Mouse (Mus musculus): Measurements from ENCODE around the gene Lrmda. TPM values are rescaled to one million over a fixed set of nuclear protein-coding genes. Genes with fewer than 3 reads are reported as not detected.

The Lrmda gene
- polyA plus RNA-seq, 1 experiment from 2014 or later: 0.20 TPM

DNA sequence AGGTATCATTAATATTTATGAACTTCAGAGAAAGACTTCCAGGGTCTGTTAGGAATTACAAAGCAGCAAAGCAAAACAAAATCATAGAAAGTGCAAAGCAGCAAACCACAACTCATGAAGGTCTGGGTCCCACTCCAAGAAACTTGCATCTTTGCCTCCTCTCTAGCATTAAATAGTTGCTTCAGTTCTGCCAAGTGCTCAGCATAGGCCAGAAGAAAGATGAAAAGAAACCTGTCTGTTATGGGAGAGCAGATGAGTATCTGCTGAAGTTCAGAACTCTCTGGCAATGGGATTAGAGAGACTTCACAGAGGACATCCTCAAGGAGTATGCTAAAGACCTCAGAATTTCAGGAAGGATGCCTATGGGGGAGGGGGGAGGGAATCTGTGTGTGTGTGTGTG, 901.6 kb downstream of the Lrmda start:
- H3K36me3 ChIP-seq (ENCODE audit: control insufficient read depth, insufficient read depth, low read length): no peaks in the 10 kb centered on the region
- no peaks in the 10 kb centered on the region for H3K27me3 ChIP-seq (ENCODE audit: control insufficient read depth, insufficient read depth, low read length)
- H3K4me1 ChIP-seq (replicated peaks; ENCODE audit: control insufficient read depth, insufficient read depth, low read length): no peaks in the 10 kb centered on the region
- H3K4me2 ChIP-seq (replicated peaks; ENCODE audit: low read depth, low read length): no peak overlapping the region
- no peaks in the 10 kb centered on the region for H3K9me3 ChIP-seq (ENCODE audit: control insufficient read depth, low read length)
- ATAC-seq (ENCODE audit: low FRiP score) (no peak), DNase-seq (ENCODE audit: low spot score) (no peak)
- no peak overlapping the region for H3K4me3 ChIP-seq (ENCODE audit: low read depth, low read length)
- H3K27ac ChIP-seq (ENCODE audit: low read depth, low read length): no peak overlapping the region
- H3K9ac ChIP-seq (ENCODE audit: low read depth, low read length): no peak overlapping the region

DNA sequence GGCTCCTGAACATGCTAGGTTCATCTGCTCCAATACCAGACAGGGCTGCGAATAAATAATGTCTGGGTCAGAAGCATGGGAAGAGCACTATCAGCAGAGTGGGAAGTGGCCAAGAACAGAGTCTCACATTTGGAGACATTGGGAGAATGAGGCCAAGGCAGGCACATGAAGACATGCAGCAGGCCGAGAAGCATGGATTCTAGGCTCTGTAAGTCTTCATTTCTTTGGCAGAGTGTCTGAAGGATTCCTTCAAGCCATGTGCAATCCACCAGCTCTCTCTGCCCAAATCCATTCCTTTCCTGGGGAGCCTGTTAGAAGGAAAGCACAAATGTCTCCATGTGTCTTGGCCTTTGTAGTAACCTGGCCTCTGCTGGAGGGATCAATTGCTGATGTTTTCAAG, 902.3 kb downstream of the Lrmda start:
- H3K4me3 ChIP-seq (ENCODE audit: low read depth, low read length): no peak overlapping the region
- H3K4me1 ChIP-seq (replicated peaks; ENCODE audit: control insufficient read depth, insufficient read depth, low read length): no peaks in the 10 kb centered on the region
- ATAC-seq (ENCODE audit: low FRiP score): no peak
- 90% methylated on average over 2 of the region's 2 CpGs for WGBS
- DNase-seq (ENCODE audit: low spot score): no peak
- no peaks in the 10 kb centered on the region for H3K36me3 ChIP-seq (ENCODE audit: control insufficient read depth, insufficient read depth, low read length)
- H3K9ac ChIP-seq (ENCODE audit: low read depth, low read length): no peak overlapping the region
- no peak overlapping the region for H3K4me2 ChIP-seq (replicated peaks; ENCODE audit: low read depth, low read length)
- H3K27me3 ChIP-seq (ENCODE audit: control insufficient read depth, insufficient read depth, low read length): no peaks in the 10 kb centered on the region
- no peaks in the 10 kb centered on the region for H3K9me3 ChIP-seq (ENCODE audit: control insufficient read depth, low read length)
- no peak overlapping the region for H3K27ac ChIP-seq (ENCODE audit: low read depth, low read length)

DNA sequence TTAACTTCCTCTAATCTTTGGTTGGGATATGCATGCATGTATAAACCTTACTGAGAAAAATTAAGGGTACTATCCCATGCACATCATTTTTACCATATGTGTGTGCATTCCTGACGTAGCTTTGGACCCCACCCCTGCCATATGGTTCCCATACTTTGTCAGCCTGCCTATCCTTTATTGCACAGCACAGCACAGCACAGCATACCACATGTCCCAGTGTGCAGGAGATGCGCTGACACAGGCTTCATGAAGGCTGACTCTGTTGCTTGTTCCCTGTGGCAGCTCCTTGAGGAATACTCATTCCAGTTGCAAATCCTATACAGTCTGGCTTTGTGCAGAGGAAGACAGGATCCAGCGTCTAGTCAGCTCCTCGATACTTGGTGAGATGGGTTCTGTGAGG, 903.1 kb downstream of the Lrmda start:
- no peak overlapping the region for H3K27ac ChIP-seq (ENCODE audit: low read depth, low read length)
- WGBS: 84% methylated on average over 4 of the region's 4 CpGs
- H3K9me3 ChIP-seq (ENCODE audit: control insufficient read depth, low read length): no peaks in the 10 kb centered on the region
- no peak overlapping the region for H3K4me2 ChIP-seq (replicated peaks; ENCODE audit: low read depth, low read length)
- H3K9ac ChIP-seq (ENCODE audit: low read depth, low read length): no peak overlapping the region
- DNase-seq (ENCODE audit: low spot score) (no peak), ATAC-seq (ENCODE audit: low FRiP score) (no peak)
- no peaks in the 10 kb centered on the region for H3K36me3 ChIP-seq (ENCODE audit: control insufficient read depth, insufficient read depth, low read length)
- no peaks in the 10 kb centered on the region for H3K4me1 ChIP-seq (replicated peaks; ENCODE audit: control insufficient read depth, insufficient read depth, low read length)
- H3K4me3 ChIP-seq (ENCODE audit: low read depth, low read length): no peak overlapping the region
- no peaks in the 10 kb centered on the region for H3K27me3 ChIP-seq (ENCODE audit: control insufficient read depth, insufficient read depth, low read length)

DNA sequence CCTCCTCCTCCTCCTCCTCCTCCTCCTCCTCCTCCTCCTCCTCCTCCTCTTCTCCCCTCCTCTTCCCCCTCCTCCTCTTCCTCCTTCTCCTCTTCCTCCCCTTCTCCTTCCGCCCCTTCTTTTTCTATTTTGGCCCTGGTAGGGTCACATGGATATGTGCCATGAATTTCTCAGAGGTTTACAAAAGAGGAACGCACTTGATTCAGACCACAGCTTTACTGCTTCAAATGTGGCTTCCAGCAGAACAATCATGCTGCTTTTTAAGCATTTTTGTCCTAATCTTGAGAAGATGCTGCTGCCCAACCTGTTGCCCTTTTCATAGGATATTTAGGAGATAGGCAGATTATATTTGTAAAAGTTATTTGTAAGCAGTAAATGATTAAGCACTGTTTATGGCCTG, 903.7 kb downstream of the Lrmda start:
- no peak for ATAC-seq (ENCODE audit: low FRiP score)
- WGBS: 91% methylated on average over 1 of the region's 2 CpGs
- no peaks in the 10 kb centered on the region for H3K4me1 ChIP-seq (replicated peaks; ENCODE audit: control insufficient read depth, insufficient read depth, low read length)

DNA sequence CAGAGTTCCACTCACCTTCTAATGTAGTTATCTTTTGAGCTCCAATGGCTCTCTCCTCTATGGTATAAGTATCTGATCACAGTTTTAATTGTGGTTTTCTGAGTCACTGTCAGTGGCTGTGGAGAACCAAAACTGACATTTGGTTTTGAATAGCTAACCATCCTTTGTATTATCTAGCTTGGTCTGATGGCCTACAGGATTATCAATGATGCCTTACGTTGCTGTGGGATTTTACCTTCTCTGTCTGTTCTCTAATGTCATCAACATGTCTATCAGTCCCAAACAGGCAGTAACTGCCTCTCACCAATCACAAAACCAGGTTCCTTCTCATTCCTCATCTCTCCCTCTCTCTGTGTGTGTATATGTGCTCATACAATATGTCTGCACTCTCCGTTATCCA, 908.8 kb downstream of the Lrmda start:
- Histone ChIP-seq H3K9me3 (ENCODE audit: control insufficient read depth, low read length) (no peaks in the 10 kb centered on the region), H3K4me1 (replicated peaks; ENCODE audit: control insufficient read depth, insufficient read depth, low read length) (no peaks in the 10 kb centered on the region), H3K27me3 (ENCODE audit: control insufficient read depth, insufficient read depth, low read length) (no peaks in the 10 kb centered on the region), H3K4me2 (replicated peaks; ENCODE audit: low read depth, low read length) (no peak overlapping the region), H3K36me3 (ENCODE audit: control insufficient read depth, insufficient read depth, low read length) (no peaks in the 10 kb centered on the region), H3K9ac (ENCODE audit: low read depth, low read length) (no peak overlapping the region), H3K4me3 (ENCODE audit: low read depth, low read length) (no peak overlapping the region), H3K27ac (ENCODE audit: low read depth, low read length) (no peak overlapping the region)
- 90% methylated on average over 2 of the region's 2 CpGs for WGBS
- no peak for ATAC-seq (ENCODE audit: low FRiP score)
- no peak for DNase-seq (ENCODE audit: low spot score)

More for the DNA sequence above, 903.7 kb downstream of the Lrmda start:
- no peak overlapping the region for H3K4me2 ChIP-seq (replicated peaks; ENCODE audit: low read depth, low read length)
- no peaks in the 10 kb centered on the region for H3K27me3 ChIP-seq (ENCODE audit: control insufficient read depth, insufficient read depth, low read length)
- DNase-seq (ENCODE audit: low spot score): no peak
- no peak overlapping the region for H3K9ac ChIP-seq (ENCODE audit: low read depth, low read length)
- H3K27ac ChIP-seq (ENCODE audit: low read depth, low read length): no peak overlapping the region
- H3K9me3 ChIP-seq (ENCODE audit: control insufficient read depth, low read length): no peaks in the 10 kb centered on the region
- H3K36me3 ChIP-seq (ENCODE audit: control insufficient read depth, insufficient read depth, low read length): no peaks in the 10 kb centered on the region
- no peak overlapping the region for H3K4me3 ChIP-seq (ENCODE audit: low read depth, low read length)

DNA sequence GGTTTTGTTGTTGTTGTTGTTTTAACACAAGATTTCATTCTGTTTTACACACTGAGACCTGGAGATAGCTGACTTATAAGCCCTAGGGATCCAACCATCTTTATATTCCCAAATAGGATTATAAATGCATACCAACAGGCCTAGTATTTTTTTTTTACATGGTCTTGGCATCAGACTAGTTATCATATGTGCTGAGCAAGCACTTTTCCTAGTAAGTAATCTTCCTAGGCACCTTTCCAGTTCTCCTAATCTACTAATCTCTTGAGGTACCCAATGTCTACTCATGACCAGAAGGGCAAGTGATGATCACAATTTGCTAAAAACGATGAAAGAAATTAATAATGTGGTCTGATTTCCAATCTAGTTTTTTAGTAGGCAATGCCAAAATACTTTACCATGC, 909.2 kb downstream of the Lrmda start:
- H3K9ac ChIP-seq (ENCODE audit: low read depth, low read length): no peak overlapping the region
- no peak overlapping the region for H3K4me3 ChIP-seq (ENCODE audit: low read depth, low read length)
- no peaks in the 10 kb centered on the region for H3K27me3 ChIP-seq (ENCODE audit: control insufficient read depth, insufficient read depth, low read length)
- H3K27ac ChIP-seq (ENCODE audit: low read depth, low read length): no peak overlapping the region
- H3K4me1 ChIP-seq (replicated peaks; ENCODE audit: control insufficient read depth, insufficient read depth, low read length): no peaks in the 10 kb centered on the region
- no peaks in the 10 kb centered on the region for H3K36me3 ChIP-seq (ENCODE audit: control insufficient read depth, insufficient read depth, low read length)
- H3K4me2 ChIP-seq (replicated peaks; ENCODE audit: low read depth, low read length): no peak overlapping the region
- 93% methylated on average over 1 of the region's 1 CpGs for WGBS
- H3K9me3 ChIP-seq (ENCODE audit: control insufficient read depth, low read length): no peaks in the 10 kb centered on the region
- DNase-seq (ENCODE audit: low spot score) (no peak), ATAC-seq (ENCODE audit: low FRiP score) (no peak)

DNA sequence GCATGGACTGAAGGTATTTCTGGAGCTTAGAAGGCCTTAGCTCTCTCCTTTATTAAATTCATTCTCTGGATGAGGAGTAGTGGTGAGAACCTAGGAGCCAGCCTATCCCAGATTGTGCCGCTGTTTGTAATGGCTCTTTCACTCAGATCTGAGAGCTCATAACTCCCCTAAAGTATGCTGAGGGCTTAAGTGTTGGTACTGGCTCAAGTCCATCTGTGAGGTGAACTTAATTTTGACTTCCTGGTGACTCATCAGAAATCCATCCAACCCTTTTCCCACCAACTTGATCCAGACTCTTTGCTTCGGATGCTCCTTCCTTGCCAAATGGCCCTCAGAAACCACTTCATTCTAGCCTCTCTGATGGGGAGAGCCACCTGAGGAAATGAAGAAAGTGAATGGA, 910.1 kb downstream of the Lrmda start:
- no peak overlapping the region for H3K9ac ChIP-seq (ENCODE audit: low read depth, low read length)
- 94% methylated on average over 2 of the region's 2 CpGs for WGBS
- no peak for ATAC-seq (ENCODE audit: low FRiP score)

DNA sequence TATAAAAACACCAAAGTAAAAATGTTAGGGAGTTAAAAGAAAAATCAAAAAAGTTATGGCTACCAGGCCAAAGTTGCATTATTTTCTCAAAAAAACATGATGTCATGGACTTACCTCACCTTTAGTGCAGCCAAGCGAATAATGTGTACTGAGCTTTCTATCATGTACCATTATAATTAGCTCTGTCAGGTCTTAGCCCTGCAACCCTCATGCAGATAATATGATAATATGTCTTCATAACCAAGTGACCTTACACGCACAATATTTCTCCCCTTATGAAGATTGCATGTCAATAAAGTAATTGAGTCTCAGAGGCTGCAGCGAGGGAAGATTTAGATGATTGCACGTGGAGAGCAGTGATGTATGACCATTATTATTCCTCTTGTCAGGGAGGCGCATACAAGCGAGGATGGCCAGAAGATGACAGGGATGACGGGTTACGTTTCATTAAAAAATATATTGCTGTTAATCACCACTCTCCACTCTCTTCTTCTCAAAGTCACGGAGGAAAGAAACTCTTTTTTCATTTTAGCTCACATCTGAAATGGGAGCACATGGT, 911.1 kb downstream of the Lrmda start:
- H3K36me3 ChIP-seq (ENCODE audit: control insufficient read depth, insufficient read depth, low read length): no peaks in the 10 kb centered on the region
- H3K4me1 ChIP-seq (replicated peaks; ENCODE audit: control insufficient read depth, insufficient read depth, low read length): no peaks in the 10 kb centered on the region
- WGBS: 69% methylated on average over 9 of the region's 9 CpGs
- no peak overlapping the region for H3K27ac ChIP-seq (ENCODE audit: low read depth, low read length)
- no peak overlapping the region for H3K4me3 ChIP-seq (ENCODE audit: low read depth, low read length)
- no peaks in the 10 kb centered on the region for H3K27me3 ChIP-seq (ENCODE audit: control insufficient read depth, insufficient read depth, low read length)
- H3K9ac ChIP-seq (ENCODE audit: low read depth, low read length): no peak overlapping the region
- H3K4me2 ChIP-seq (replicated peaks; ENCODE audit: low read depth, low read length): no peak overlapping the region
- DNase-seq (ENCODE audit: low spot score) (no peak), ATAC-seq (ENCODE audit: low FRiP score) (no peak)
- no peaks in the 10 kb centered on the region for H3K9me3 ChIP-seq (ENCODE audit: control insufficient read depth, low read length)

More for the DNA sequence above, 910.1 kb downstream of the Lrmda start:
- no peak overlapping the region for H3K4me2 ChIP-seq (replicated peaks; ENCODE audit: low read depth, low read length)
- H3K4me3 ChIP-seq (ENCODE audit: low read depth, low read length): no peak overlapping the region
- H3K9me3 ChIP-seq (ENCODE audit: control insufficient read depth, low read length): no peaks in the 10 kb centered on the region
- H3K27ac ChIP-seq (ENCODE audit: low read depth, low read length): no peak overlapping the region
- no peaks in the 10 kb centered on the region for H3K27me3 ChIP-seq (ENCODE audit: control insufficient read depth, insufficient read depth, low read length)
- DNase-seq (ENCODE audit: low spot score): no peak
- no peaks in the 10 kb centered on the region for H3K4me1 ChIP-seq (replicated peaks; ENCODE audit: control insufficient read depth, insufficient read depth, low read length)
- H3K36me3 ChIP-seq (ENCODE audit: control insufficient read depth, insufficient read depth, low read length): no peaks in the 10 kb centered on the region

DNA sequence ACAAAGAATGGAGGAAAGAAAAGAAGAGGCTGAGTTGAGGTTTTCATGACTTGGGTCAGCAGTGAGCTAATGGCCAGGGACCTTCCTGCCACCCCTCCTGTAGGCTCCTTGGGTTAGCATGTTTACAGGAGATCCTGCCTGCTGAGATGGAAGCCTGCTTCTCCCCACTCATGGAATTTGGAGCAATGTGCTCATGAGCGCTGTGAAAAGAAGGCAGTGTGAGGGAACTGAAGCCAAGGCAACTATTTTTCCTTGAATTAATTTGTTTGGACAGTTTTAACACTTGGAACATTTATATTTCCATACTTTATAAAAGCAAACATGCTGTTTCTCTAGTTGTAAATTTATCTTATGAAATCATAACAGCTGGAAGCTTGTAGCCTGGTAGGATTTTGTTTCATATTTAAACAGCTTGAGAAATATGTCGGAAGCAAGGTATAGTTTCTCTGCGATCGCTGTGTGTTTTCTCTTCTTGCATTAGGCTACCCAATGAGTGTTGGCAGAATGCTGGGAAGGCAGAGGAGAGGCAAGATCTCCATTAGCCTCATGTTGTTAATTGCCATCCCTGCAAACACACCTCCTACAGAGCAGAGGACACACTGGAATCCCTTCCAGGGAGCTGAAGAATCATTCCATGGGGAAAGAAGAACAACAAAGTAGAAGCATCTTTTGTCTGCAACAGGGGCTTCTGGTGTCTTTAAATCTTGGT, 911.8 kb downstream of the Lrmda start:
- Histone ChIP-seq H3K4me1 (replicated peaks; ENCODE audit: control insufficient read depth, insufficient read depth, low read length) (no peaks in the 10 kb centered on the region), H3K36me3 (ENCODE audit: control insufficient read depth, insufficient read depth, low read length) (no peaks in the 10 kb centered on the region), H3K9me3 (ENCODE audit: control insufficient read depth, low read length) (no peaks in the 10 kb centered on the region), H3K9ac (ENCODE audit: low read depth, low read length) (no peak overlapping the region), H3K4me2 (replicated peaks; ENCODE audit: low read depth, low read length) (no peak overlapping the region), H3K27ac (ENCODE audit: low read depth, low read length) (no peak overlapping the region), H3K4me3 (ENCODE audit: low read depth, low read length) (no peak overlapping the region), H3K27me3 (ENCODE audit: control insufficient read depth, insufficient read depth, low read length) (no peaks in the 10 kb centered on the region)
- 84% methylated on average over 4 of the region's 4 CpGs for WGBS
- DNase-seq (ENCODE audit: low spot score) (no peak), ATAC-seq (ENCODE audit: low FRiP score) (no peak)

Measured in hindbrain, embryonic 11.5 days (tissue).